Mouse (Mus musculus) gastrocnemius, adult 2 months (tissue): ENCODE results near the gene Krt79. TPM values are rescaled to one million over a fixed set of nuclear protein-coding genes. Genes with fewer than 3 reads are reported as not detected.
A peak's percentile ranks its signal among the peaks of the same experiment; 100 is the strongest.

Source experiments
- DNase-seq: peaks from one replicate; pipeline ENCODE4 v3.0.0; 2022
- H3K27ac ChIP-seq: fragments of 200-600 bp; 2 replicates; pipeline ENCODE4 v1.8.1; 2022; ENCODE audit warnings: mild to moderate bottlenecking
- H3K4me3 ChIP-seq: fragments of 200-600 bp; 2 replicates; pipeline ENCODE4 v1.8.1; 2022; ENCODE audit warnings: mild to moderate bottlenecking, moderate library complexity
- CTCF ChIP-seq: fragments of 200-600 bp; IDR thresholded peaks from 2 replicates; pipeline ENCODE4 v1.8.1; 2022; ENCODE audit warnings: antibody characterized with exemption, mild to moderate bottlenecking, moderate library complexity
- intact Hi-C: fragments of 180-260 bp; cut with DNase I; formaldehyde crosslinking; loops from one replicate; pipeline ENCODE4 v1.15.1; 2025
- long read RNA-seq, 2 experiments: library from polyadenylated mRNA; stranded (forward); transcript quantifications; one replicate each; pipeline ENCODE4 v2.0.0; 2021
- total RNA-seq, 2 experiments: library from RNA; stranded (reverse); gene quantifications; 2 replicates each; pipeline ENCODE4 v1.2.3; 2021

Gene Krt79
- not detected for total RNA-seq
- long read RNA-seq, experiment 1 = 0 reads
- long read RNA-seq, experiment 2 = 0 reads

- intact Hi-C loops = no loop called here
- no peak within 1 kb of the TSS for H3K27ac ChIP-seq
- TF ChIP-seq CTCF = no peak
- DNase-seq = no peak
- H3K4me3 ChIP-seq = no peak within 1 kb of the TSS
These were observed at the start of gene Krt79 for GRCm38 (mm10) chr15:101940274-101940829. Gene Krt79, minus strand, starts transcription at chr15:101940324.

- Histone ChIP-seq H3K4me3 (no peak overlapping the region), H3K27ac (no peak overlapping the region)
- intact Hi-C loops = loop anchor here (1.0 kb wide), 1 partner anchor 77 kb away; no protein-coding TSS in a partner anchor
- DNase-seq = no peak
- TF ChIP-seq CTCF = no peak
These were observed 48.6 kb upstream of the Krt79 start for GRCm38 (mm10) chr15:101988714-101989113.

- no peak overlapping the region for H3K4me3 ChIP-seq
- no peak overlapping the region for H3K27ac ChIP-seq
- peak; percentile 85 for DNase-seq
- intact Hi-C loops = loop anchor here (1.0 kb wide), 1 partner anchor 77 kb away; no protein-coding TSS in a partner anchor
- TF ChIP-seq CTCF = peak; percentile 96
These were observed 48.0 kb upstream of the Krt79 start for GRCm38 (mm10) chr15:101988119-101988518.

GRCm38 (mm10) chr15:101984746-101985145 is 44.6 kb upstream of the Krt79 start:
- H3K4me3 ChIP-seq = no peak overlapping the region
- no peak for TF ChIP-seq CTCF
- intact Hi-C loops = loop anchor here (1.0 to 5.0 kb wide), 4 partner anchors 11 to 657 kb away; no protein-coding TSS in a partner anchor
- peak overlapping the region; percentile 82 for H3K27ac ChIP-seq
- DNase-seq = no peak

- H3K27ac ChIP-seq = peak overlapping the region; percentile 82
- H3K4me3 ChIP-seq = peak overlapping the region; percentile 55
- intact Hi-C loops = loop anchor here (1.0 to 5.0 kb wide), 4 partner anchors 11 to 657 kb away; no protein-coding TSS in a partner anchor
- TF ChIP-seq CTCF = peak; percentile 76
- DNase-seq = peak; percentile 93
These were observed 44.0 kb upstream of the Krt79 start for GRCm38 (mm10) chr15:101983949-101984601.

GRCm38 (mm10) chr15:101983315-101983948 is 43.3 kb upstream of the Krt79 start:
- DNase-seq = no peak
- peak overlapping the region; percentile 82 for H3K27ac ChIP-seq
- peak overlapping the region; percentile 55 for H3K4me3 ChIP-seq
- intact Hi-C loops = loop anchor here (5.0 kb wide), 1 partner anchor 656 kb away; no protein-coding TSS in a partner anchor
- no peak for TF ChIP-seq CTCF

GRCm38 (mm10) chr15:101980849-101981248 is 40.7 kb upstream of the Krt79 start:
- peak; percentile 75 for DNase-seq
- Histone ChIP-seq H3K4me3 (no peak overlapping the region), H3K27ac (peak overlapping the region; percentile 63)
- intact Hi-C loops = loop anchor here (5.0 kb wide), 1 partner anchor 654 kb away; no protein-coding TSS in a partner anchor
- no peak for TF ChIP-seq CTCF

- Histone ChIP-seq H3K4me3 (peak overlapping the region; percentile 70), H3K27ac (peak overlapping the region; percentile 96)
- DNase-seq = peak; percentile 98
- intact Hi-C loops = loop anchor here (10.0 kb wide), 1 partner anchor 752 kb away; the partner anchor contains the start of gene Grasp
- TF ChIP-seq CTCF = peak; percentile 42
These were observed 37.1 kb upstream of the Krt79 start for GRCm38 (mm10) chr15:101977043-101977726.

GRCm38 (mm10) chr15:101976641-101977040 is 36.5 kb upstream of the Krt79 start:
- Histone ChIP-seq H3K27ac (peak overlapping the region; percentile 96), H3K4me3 (peak overlapping the region; percentile 70)
- no peak for DNase-seq
- TF ChIP-seq CTCF = no peak
- intact Hi-C loops = loop anchor here (10.0 kb wide), 1 partner anchor 752 kb away; the partner anchor contains the start of gene Grasp

- no peak for TF ChIP-seq CTCF
- peak; percentile 86 for DNase-seq
- Histone ChIP-seq H3K4me3 (no peak overlapping the region), H3K27ac (peak overlapping the region; percentile 96)
- intact Hi-C loops = loop anchor here (10.0 kb wide), 1 partner anchor 751 kb away; the partner anchor contains the start of gene Grasp
These were observed 35.9 kb upstream of the Krt79 start for GRCm38 (mm10) chr15:101976023-101976422.

GRCm38 (mm10) chr15:101974083-101974845 is 34.1 kb upstream of the Krt79 start:
- intact Hi-C loops = loop anchor here (2.0 to 10.0 kb wide), 2 partner anchors 635 to 749 kb away; partner anchors contain the start of gene Grasp
- TF ChIP-seq CTCF = no peak
- peak overlapping the region; percentile 96 for H3K27ac ChIP-seq
- no peak overlapping the region for H3K4me3 ChIP-seq
- peak; percentile 59 for DNase-seq
